Mouse (Mus musculus) embryonic facial prominence, embryonic 10.5 days (tissue): ENCODE data around the gene Ccdc106. TPM values are rescaled to one million over a fixed set of nuclear protein-coding genes. Genes with fewer than 3 reads are reported as not detected.
"Not testable (repeated sequence)": the region's sequence is repeated elsewhere in the genome, so short reads cannot be mapped to it uniquely, and the experiment has no call there.

Experiments used
- DNase-seq: peaks from one replicate; pipeline ENCODE4 v3.0.0-alpha.2; 2017; ENCODE audit warnings: low spot score
- H3K27ac ChIP-seq: fragments of 300-500 bp; sonication (generic); replicated peaks from 2 replicates; pipeline ENCODE4 v1.5.1; 2016; ENCODE audit warnings: mild to moderate bottlenecking
- H3K27me3 ChIP-seq: fragments of 300-500 bp; sonication (generic); replicated peaks from 2 replicates; pipeline ENCODE4 v1.6.1; 2016; ENCODE audit warnings: low read depth, mild to moderate bottlenecking; ENCODE audit not compliant: poor library complexity, severe bottlenecking
- H3K36me3 ChIP-seq: fragments of 300-500 bp; sonication (generic); replicated peaks from 2 replicates; pipeline ENCODE4 v1.6.1; 2016; ENCODE audit warnings: mild to moderate bottlenecking, moderate library complexity
- H3K4me1 ChIP-seq: fragments of 300-500 bp; sonication (generic); 2 replicates; pipeline ENCODE4 v1.6.1; 2016
- H3K4me3 ChIP-seq: fragments of 300-500 bp; sonication (generic); 2 replicates; pipeline ENCODE4 v1.5.1; 2016; ENCODE audit warnings: mild to moderate bottlenecking, moderate library complexity
- H3K9me3 ChIP-seq: fragments of 300-500 bp; sonication (generic); 2 replicates; pipeline ENCODE4 v1.6.1; 2016; ENCODE audit warnings: mild to moderate bottlenecking
- WGBS: fragments of 180-500 bp; shearing (Covaris S2); methylation state at CpG from one replicate; pipeline ENCODE4 v1.1.7; 2016; 5-methylcytosine and 5-hydroxymethylcytosine counted together
- polyA plus RNA-seq: library from polyadenylated mRNA; unstranded; fragments of >200 nt; fragmentation: Nextera tagmentation; extraction: Ambion mirVana; gene quantifications from 2 replicates; pipeline ENCODE4 v1.2.1, GENCODE M21; 2016

Gene Ccdc106
- polyA plus RNA-seq, 1 experiment from 2014 or later: 8.0 TPM

DNA sequence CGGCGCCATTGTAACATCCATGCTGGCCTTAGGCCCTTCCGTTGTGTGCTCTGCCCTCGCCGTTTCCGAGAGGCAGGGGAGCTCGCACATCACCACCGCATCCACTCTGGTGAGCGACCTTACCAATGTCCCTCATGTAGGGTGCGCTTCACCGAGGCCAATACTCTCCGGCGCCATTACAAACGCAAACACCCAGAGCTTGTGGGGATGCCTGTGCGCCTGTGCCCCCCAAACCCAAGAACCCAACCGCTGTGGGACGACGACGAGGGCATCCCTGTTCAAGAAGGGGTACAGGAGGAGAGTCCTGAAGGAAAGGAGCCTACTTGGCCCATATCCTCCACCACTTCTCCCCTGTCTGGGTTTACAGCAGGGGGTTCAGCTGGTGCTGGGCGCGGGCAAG is 2.4 kb upstream of the Ccdc106 start:
- H3K27me3 ChIP-seq: no peaks in the 10 kb centered on the region
- peaks cover 32% of the 10 kb centered on the region for H3K36me3 ChIP-seq
- H3K9me3 ChIP-seq: peaks cover 7% of the 10 kb centered on the region; the same call in 1 of the 2 replicates
- DNase-seq: no peak
- no peak overlapping the region; the same call in 1 of the 2 replicates for H3K4me3 ChIP-seq
- peaks cover 33% of the 10 kb centered on the region for H3K4me1 ChIP-seq
- 95% methylated on average over 21 of the region's 21 CpGs for WGBS
- no peak overlapping the region for H3K27ac ChIP-seq

DNA sequence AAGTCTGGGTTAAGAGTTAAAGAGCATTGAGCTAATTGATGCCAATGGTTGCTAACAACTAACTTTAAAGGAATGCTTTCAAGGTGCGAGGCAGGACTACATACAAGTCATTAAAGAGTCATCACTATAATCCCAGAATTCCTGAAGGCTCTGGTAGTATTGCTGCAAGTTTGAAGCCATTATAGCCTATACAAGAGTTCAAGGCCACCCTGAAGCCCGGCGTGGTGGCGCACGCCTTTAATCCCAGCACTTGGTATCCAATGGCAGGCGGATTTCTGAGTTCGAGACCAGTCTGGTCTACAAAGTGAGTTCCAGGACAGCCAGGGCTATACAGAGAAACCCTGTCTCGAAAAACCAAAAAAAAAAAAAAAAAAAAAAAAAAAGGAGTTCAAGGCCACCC is 777 bp upstream of the Ccdc106 start:
- peak overlapping the region; percentile 93 for H3K4me3 ChIP-seq
- not testable (repeated sequence) for H3K9me3 ChIP-seq, DNase-seq, H3K27me3 ChIP-seq
- H3K4me1 ChIP-seq: peaks cover 27% of the 10 kb centered on the region
- peak overlapping the region; percentile 98 for H3K27ac ChIP-seq
- 29% methylated on average over 8 of the region's 8 CpGs for WGBS
- H3K36me3 ChIP-seq: peaks cover 46% of the 10 kb centered on the region

DNA sequence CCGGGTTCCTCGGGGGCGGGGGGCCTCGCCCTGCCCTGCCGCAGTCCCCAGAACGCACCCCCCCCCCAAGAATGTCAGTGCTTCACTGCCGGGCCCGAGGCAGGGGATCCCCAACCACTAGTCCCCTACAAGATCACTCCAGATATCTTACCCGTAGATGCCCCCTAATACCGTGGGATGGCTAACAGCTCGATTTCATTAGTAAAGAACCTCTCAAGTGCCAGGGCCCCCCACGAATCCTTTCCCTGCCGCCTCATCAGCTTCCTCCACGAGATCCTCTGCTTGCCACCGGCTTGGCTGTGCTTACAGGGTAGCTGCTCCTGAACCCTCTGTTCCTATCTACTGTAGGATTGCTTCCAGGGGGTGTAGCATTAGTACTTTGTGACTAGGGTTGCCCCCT is 332 bp downstream of the Ccdc106 start:
- no peak for DNase-seq
- H3K4me3 ChIP-seq: peak overlapping the region; percentile 93
- peaks cover 27% of the 10 kb centered on the region for H3K4me1 ChIP-seq
- no peaks in the 10 kb centered on the region for H3K27me3 ChIP-seq
- peaks cover 8% of the 10 kb centered on the region; the same call in 1 of the 2 replicates for H3K9me3 ChIP-seq
- H3K27ac ChIP-seq: peak overlapping the region; percentile 98
- H3K36me3 ChIP-seq: peaks cover 57% of the 10 kb centered on the region
- 0% methylated on average over 15 of the region's 15 CpGs for WGBS

DNA sequence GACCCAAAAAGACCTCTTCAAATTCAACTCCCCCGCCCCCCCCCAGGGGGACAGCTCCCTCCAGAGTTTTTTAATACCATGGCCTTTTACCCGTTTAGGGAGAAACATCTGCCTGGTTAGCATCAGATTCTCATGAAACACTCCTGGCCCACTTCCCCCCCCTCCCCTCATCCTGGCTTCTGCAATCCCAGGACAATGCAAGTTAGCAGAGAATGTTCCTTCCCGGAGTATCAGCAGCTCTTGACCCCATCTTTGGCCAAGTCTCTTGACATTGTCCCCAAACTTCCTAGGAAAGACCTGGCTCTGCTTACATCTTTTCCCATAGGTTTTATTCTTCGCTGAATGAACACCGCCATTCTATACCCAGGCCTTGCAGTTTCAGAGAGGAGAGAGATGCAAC is 844 bp downstream of the Ccdc106 start:
- peaks cover 8% of the 10 kb centered on the region; the same call in 1 of the 2 replicates for H3K9me3 ChIP-seq
- DNase-seq: no peak
- peak overlapping the region; percentile 93 for H3K4me3 ChIP-seq
- no peaks in the 10 kb centered on the region for H3K27me3 ChIP-seq
- H3K36me3 ChIP-seq: peaks cover 62% of the 10 kb centered on the region
- H3K27ac ChIP-seq: peak overlapping the region; percentile 98
- H3K4me1 ChIP-seq: peaks cover 24% of the 10 kb centered on the region
- 52% methylated on average over 5 of the region's 5 CpGs for WGBS

DNA sequence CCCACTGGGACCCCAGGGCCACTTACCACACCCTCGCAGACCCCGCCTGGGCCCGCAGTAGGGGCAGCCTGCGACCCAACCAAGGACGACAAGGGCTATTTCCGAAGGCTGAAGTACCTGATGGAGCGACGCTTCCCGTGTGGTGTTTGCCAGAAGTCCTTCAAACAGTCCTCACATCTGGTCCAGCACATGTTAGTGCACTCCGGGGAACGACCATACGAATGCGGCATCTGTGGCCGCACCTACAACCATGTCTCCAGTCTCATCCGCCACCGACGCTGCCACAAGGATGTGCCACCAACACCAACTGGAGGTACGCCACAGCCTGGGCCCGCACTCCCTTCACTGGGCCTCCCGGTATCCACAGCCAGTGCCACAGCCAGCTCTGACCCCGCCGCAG is 9.2 kb downstream of the Ccdc106 start:
- DNase-seq: no peak
- Histone ChIP-seq H3K36me3 (peaks cover 100% of the 10 kb centered on the region), H3K4me1 (no peaks in the 10 kb centered on the region), H3K9me3 (peaks cover 53% of the 10 kb centered on the region), H3K27ac (no peak overlapping the region), H3K27me3 (no peaks in the 10 kb centered on the region; the same call in 1 of the 2 replicates), H3K4me3 (peak overlapping the region; percentile 27)
- WGBS: 95% methylated on average over 22 of the region's 22 CpGs

DNA sequence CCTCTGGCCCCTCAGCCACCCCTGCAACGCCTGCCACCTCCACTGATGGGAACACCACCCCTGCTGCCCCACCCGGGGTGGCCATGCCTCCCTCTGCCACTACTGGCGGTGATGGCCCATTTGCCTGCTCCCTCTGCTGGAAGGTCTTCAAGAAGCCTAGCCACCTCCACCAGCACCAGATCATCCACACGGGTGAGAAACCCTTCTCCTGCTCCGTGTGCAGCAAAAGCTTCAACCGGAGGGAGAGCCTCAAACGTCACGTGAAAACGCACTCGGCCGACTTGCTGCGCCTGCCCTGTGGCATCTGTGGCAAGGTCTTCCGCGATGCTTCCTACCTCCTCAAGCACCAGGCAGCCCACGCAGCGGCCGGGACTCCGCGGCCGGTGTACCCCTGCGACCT is 9.6 kb downstream of the Ccdc106 start:
- peaks cover 55% of the 10 kb centered on the region for H3K9me3 ChIP-seq
- H3K27me3 ChIP-seq: no peaks in the 10 kb centered on the region; the same call in 1 of the 2 replicates
- WGBS: 93% methylated on average over 21 of the region's 21 CpGs
- peak overlapping the region; percentile 27 for H3K4me3 ChIP-seq
- peaks cover 100% of the 10 kb centered on the region for H3K36me3 ChIP-seq
- no peaks in the 10 kb centered on the region for H3K4me1 ChIP-seq
- no peak for DNase-seq
- H3K27ac ChIP-seq: no peak overlapping the region

DNA sequence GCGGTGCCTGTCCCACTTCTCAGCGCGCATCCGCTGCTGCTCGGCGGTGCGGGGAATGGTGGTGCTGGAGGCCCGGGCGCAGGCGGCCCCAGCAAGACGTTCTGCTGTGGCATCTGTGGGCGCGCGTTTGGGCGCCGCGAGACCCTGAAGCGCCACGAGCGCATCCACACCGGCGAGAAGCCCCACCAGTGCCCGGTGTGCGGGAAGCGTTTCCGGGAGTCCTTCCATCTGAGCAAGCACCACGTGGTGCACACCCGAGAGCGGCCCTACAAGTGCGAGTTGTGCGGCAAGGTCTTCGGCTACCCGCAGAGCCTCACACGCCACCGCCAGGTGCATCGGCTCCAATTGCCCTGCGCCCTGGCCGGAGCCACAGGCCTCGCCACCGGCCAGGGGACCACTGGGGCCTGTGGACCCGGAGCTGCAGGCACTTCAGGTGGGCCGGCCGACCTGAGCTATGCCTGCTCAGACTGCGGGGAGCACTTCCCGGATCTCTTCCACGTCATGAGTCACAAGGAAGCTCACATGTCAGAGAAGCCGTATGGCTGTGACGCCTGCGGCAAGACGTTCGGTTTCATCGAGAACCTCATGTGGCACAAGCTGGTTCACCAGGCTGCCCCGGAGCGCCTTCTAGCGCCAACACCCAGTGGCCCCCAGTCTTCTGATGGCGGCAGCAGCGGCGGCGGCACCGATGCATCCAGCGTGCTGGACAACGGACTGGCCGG is 10.4 kb downstream of the Ccdc106 start:
- WGBS: 83% methylated on average over 63 of the region's 63 CpGs
- Histone ChIP-seq H3K27ac (no peak overlapping the region), H3K4me1 (no peaks in the 10 kb centered on the region), H3K9me3 (peaks cover 58% of the 10 kb centered on the region), H3K36me3 (peaks cover 100% of the 10 kb centered on the region), H3K27me3 (no peaks in the 10 kb centered on the region; the same call in 1 of the 2 replicates), H3K4me3 (peak overlapping the region; percentile 27)
- DNase-seq: no peak

DNA sequence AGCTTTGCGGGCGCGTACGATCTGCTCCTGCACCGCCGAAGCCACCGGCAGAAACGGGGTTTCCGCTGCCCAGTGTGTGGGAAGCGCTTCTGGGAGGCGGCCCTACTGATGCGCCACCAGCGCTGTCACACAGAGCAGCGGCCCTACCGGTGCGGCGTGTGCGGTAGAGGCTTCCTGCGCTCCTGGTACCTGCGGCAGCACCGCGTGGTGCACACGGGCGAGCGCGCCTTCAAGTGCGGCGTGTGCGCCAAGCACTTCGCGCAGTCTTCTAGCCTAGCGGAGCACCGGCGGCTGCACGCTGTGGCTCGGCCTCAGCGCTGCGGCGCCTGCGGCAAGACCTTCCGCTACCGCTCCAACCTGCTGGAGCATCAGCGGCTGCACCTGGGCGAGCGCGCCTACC is 11.1 kb downstream of the Ccdc106 start:
- Histone ChIP-seq H3K27me3 (no peaks in the 10 kb centered on the region; the same call in 1 of the 2 replicates), H3K9me3 (peaks cover 61% of the 10 kb centered on the region), H3K4me3 (peak overlapping the region; percentile 27; the same call in 1 of the 2 replicates), H3K36me3 (peaks cover 100% of the 10 kb centered on the region), H3K4me1 (no peaks in the 10 kb centered on the region), H3K27ac (no peak overlapping the region)
- 76% methylated on average over 46 of the region's 46 CpGs for WGBS
- DNase-seq: no peak

DNA sequence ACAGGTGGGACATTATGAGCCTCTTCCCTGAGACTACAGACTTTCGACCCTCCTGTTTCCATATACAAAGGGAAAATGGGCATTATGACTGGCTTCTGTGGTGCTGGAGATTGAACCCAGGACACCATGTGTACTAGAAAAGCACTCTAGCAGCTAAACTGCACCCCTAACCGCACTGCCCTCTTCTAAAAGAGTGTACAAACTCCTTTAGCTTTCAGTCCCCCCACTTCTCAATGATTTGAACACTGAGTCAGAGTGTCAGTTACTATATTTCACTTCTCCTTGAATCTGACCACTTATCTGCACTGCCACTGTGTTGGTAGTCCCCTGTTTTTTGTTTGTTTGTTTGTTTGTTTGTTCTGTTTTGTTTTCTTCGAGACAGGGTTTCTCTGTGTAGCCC is 13.5 kb downstream of the Ccdc106 start, which contains the start of gene 4632433K11Rik:
TSS of gene 4632433K11Rik (plus strand) at position 301 of the 400 bp plus-strand sequence.
- WGBS: 85% methylated on average over 3 of the region's 3 CpGs
- H3K9me3 ChIP-seq: peaks cover 57% of the 10 kb centered on the region

DNA sequence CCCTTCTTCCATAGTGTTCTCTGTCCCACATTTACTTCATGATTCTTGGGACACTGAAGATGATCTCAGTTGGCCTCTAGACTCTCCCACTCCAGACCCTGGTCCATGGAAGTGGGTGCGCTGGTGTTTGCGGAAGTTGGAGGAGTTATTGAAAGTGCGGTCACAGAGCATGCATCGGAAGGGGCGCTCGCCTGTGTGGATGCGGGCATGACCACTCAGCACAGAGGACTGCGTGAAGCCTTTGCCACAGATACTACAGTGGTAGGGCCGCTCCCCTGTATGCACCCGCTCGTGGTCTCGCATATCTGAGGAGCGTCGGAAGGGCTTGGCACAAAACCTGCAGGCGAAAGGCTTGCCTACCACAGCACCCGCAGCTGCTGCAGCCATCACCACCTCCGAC is 15.3 kb downstream of the Ccdc106 start:
- H3K36me3 ChIP-seq: peaks cover 59% of the 10 kb centered on the region

More for the DNA sequence above, 13.5 kb downstream of the Ccdc106 start, which contains the start of gene 4632433K11Rik:
- no peak for DNase-seq
- Histone ChIP-seq H3K36me3 (peaks cover 77% of the 10 kb centered on the region), H3K4me3 (no peak within 1 kb of the TSS), H3K27ac (no peak within 1 kb of the TSS), H3K4me1 (no peaks in the 10 kb centered on the region), H3K27me3 (no peaks in the 10 kb centered on the region; the same call in 1 of the 2 replicates)

DNA sequence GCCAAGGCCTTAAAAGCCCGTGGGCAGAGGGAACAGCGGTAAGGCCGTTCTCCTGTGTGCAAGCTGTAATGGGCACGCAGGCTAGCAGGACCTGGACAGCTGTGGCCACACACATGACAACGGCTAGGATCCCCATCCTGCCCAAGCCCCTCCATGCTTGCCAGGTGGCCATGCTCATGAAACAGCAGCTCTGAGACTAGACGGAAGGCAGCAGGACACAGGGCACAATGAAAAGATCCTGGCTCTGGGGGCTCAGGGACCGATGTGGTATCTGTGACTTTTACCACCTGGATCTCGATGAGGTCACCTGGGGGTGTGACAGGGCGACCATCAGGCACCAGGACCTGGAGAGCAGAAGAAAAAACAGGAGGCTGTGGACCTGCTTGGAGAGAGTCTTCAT is 15.8 kb downstream of the Ccdc106 start:
- H3K27ac ChIP-seq: no peak overlapping the region
- no peak for DNase-seq
- H3K36me3 ChIP-seq: peaks cover 56% of the 10 kb centered on the region
- H3K4me1 ChIP-seq: peaks cover 6% of the 10 kb centered on the region; the same call in 1 of the 2 replicates
- no peaks in the 10 kb centered on the region for H3K27me3 ChIP-seq
- H3K4me3 ChIP-seq: 0 out of 2 replicates have a peak overlapping the region, but pooled peaks have one; percentile 8
- WGBS: 93% methylated on average over 9 of the region's 9 CpGs
- H3K9me3 ChIP-seq: peaks cover 34% of the 10 kb centered on the region

More for the DNA sequence above, 15.3 kb downstream of the Ccdc106 start:
- Histone ChIP-seq H3K9me3 (peaks cover 39% of the 10 kb centered on the region), H3K4me1 (peaks cover 6% of the 10 kb centered on the region; the same call in 1 of the 2 replicates), H3K4me3 (0 out of 2 replicates have a peak overlapping the region, but pooled peaks have one; percentile 8), H3K27ac (no peak overlapping the region), H3K27me3 (no peaks in the 10 kb centered on the region)
- no peak for DNase-seq
- WGBS: 95% methylated on average over 17 of the region's 17 CpGs

DNA sequence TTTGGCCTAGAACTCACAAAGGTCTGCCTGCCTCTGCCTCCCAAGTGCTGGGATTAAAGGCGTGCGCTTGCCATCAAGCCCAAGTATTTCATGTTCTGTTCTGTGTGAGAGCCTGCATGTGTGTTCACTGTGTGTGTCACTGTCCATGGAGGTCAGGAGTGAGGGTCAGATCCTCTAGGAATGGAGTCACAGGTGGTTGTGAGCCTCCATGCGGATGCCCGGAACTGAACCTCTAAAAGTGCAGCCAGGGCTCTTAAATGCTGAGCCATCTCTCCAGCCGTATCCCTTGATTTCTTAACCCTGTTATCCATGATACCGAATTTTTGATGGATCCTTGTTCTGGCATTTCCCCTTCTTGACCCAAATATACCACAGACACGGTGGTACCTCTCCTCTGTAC is 16.7 kb downstream of the Ccdc106 start:
- H3K36me3 ChIP-seq: peaks cover 52% of the 10 kb centered on the region

DNA sequence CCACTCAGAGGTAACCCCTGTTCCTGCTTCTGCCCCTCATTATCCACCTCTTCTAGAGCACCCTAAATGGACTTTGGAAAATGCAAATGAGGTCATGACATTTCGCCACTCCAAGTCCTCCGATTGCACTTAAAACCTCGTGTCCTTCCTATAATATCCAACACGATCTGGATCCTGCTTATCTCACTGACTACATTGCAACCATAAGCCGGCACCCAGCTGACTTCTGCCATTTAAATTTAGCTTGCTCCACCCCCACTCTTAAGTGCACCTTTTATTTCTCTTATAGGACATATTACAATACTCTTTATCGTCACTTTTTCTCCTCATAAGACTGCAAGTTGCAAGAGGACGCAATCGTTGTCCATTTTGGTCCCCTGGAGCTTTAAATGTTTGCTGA is 17.1 kb downstream of the Ccdc106 start:
- Histone ChIP-seq H3K27ac (no peak overlapping the region), H3K36me3 (peaks cover 47% of the 10 kb centered on the region), H3K27me3 (no peaks in the 10 kb centered on the region), H3K9me3 (peaks cover 21% of the 10 kb centered on the region; the same call in 1 of the 2 replicates), H3K4me1 (peaks cover 6% of the 10 kb centered on the region; the same call in 1 of the 2 replicates), H3K4me3 (peak overlapping the region; percentile 82)
- 90% methylated on average over 8 of the region's 8 CpGs for WGBS
- no peak for DNase-seq

More for the DNA sequence above, 16.7 kb downstream of the Ccdc106 start:
- Histone ChIP-seq H3K4me1 (peaks cover 6% of the 10 kb centered on the region; the same call in 1 of the 2 replicates), H3K4me3 (peak overlapping the region; percentile 82; the same call in 1 of the 2 replicates), H3K27ac (no peak overlapping the region), H3K27me3 (no peaks in the 10 kb centered on the region), H3K9me3 (peaks cover 25% of the 10 kb centered on the region)
- WGBS: 91% methylated on average over 7 of the region's 7 CpGs
- DNase-seq: no peak
